Mouse (Mus musculus) v-Abl transformed pro-B cells (cell line): ENCODE data around the gene Bbs5.
"Not testable (repeated sequence)": the region's sequence is repeated elsewhere in the genome, so short reads cannot be mapped to it uniquely, and the experiment has no call there.

ENCODE experiments used
- in situ Hi-C, 2 experiments: fragments of 400-800 bp; cut with MboI; formaldehyde crosslinking; loops; one replicate each; pipeline ENCODE4 v1.15.1; 2025; ENCODE audit not compliant: unreplicated experiment in 2 of 2

Gene Bbs5

DNA sequence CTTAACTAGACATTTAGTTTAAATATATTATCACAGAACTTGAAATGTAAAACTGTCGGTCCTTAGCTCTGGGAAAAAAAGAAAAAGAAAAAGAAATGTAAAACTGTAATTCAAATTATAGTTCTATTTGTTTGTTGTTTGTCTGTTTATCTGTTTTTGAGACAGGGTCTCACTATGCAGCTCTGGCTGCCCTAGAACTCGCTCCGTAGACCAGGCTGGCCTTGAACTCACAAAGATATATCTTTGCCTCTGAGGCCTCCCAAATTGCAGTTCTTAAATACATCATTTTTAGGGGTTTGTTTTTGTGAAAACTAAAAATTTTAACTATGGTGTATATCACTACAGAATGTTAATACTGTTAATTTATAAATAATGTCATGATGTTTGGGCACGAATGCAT lies 20.7 kb downstream of the Bbs5 start:
- in situ Hi-C loops = no loop called here

GRCm38 (mm10) chr2:69668414-69668813 lies 21.4 kb downstream of the Bbs5 start:
- in situ Hi-C loops = no loop called here

GRCm38 (mm10) chr2:69669853-69670252 lies 22.9 kb downstream of the Bbs5 start, which contains the start of gene Klhl41:
Klhl41 (plus strand) TSS chr2:69670120.
- in situ Hi-C loops = no loop called here

- in situ Hi-C loops = no loop called here
These were observed 26.8 kb downstream of the Bbs5 start for GRCm38 (mm10) chr2:69673723-69674122.

- in situ Hi-C loops = no loop called here
These were observed 28.3 kb downstream of the Bbs5 start for GRCm38 (mm10) chr2:69675266-69675665.

- in situ Hi-C loops = no loop called here
These were observed 29.7 kb downstream of the Bbs5 start for GRCm38 (mm10) chr2:69676713-69677112.

DNA sequence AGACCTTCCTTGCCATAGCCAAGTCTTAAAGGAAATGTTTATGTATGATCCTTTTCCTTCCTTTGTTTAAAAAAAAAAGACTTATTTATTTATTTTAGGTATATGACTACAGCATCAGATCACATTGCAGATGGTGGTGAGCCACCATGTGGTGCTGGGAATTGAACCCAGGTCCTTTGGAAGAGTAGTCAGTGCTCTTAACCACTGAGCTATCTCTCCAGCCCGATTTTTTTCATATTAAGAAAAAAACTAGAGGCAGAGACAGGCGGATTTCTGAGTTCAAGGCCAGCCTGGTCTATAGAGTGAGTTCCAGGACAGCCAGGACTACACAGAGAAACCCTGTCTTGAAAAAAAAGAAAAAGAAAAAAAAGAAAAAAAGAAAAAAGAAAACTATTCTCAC lies 30.2 kb downstream of the Bbs5 start:
- in situ Hi-C loops = not testable (repeated sequence)

DNA sequence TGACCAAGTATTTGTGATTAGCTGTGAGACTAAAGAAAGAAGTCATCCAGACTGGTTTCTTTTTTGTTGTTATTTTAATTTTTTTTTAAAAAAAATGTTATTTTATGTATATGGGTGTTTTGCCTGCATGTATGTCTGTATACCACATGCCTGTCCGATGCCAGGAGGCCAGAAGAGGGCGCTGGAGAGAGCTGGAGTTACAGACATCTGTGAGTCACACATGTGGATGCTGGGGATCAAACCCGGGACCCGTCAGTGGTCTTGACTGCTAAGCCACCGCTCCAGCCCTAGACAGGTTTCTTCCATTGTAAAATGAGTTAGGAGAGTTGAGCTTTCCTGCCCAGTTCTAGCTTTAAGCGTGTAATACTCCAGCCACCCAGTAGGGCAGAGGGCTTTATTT lies 33.0 kb downstream of the Bbs5 start:
- in situ Hi-C loops = no loop called here

DNA sequence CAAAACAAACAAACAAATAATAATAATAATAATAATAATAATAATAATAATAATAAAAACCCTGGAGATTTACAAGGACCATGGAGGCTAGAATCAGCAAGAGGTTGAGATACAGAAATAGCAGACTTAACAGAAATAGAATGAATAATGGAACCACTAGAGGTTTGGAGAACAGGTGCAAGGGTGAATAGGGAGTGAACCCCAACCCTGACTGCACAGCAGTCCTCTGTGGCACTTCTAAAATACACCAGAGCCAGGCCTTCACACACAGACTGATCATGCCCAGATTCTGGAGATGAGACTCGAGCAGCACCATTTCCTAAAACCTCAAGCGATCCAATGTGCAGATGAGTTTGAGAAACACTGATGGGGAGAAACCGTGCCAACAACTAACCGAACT lies 35.0 kb downstream of the Bbs5 start:
- in situ Hi-C loops = no loop called here

DNA sequence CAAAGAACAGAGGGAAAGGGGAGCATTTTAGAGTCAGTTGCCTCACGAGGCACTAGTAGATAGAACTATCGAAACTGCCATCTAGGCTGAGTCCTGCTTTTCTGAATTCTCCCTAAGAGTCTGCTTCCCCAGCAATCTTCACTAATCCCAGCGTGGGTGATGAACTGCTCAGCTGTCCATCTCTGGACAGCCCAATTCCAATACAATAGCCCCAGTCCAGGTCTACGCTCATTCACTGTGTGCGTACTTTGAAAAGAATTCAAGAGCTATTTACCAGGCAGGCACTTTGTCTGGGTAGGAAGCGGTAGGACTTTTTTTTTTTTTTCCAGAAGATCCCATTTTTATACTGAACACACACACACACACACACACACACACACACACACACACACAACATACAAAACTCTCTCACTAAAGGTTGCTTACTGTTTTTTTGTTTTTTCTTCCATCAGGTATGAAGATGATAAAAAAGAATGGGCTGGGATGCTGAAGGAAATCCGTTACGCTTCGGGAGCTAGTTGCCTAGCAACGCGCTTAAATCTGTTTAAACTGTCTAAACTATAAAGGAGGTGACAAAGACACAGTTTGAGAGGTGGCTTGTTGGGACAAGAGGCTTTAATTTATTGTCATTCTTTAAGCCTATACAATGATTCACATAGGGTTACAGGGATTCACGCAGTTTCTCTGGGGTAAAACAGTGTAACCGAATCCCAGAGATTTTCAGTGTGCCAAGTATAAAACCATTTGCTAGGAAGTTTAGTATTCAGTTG lies 36.2 kb downstream of the Bbs5 start:
- in situ Hi-C loops = no loop called here

- in situ Hi-C loops = no loop called here
These were observed 37.5 kb downstream of the Bbs5 start for GRCm38 (mm10) chr2:69684488-69684887.

DNA sequence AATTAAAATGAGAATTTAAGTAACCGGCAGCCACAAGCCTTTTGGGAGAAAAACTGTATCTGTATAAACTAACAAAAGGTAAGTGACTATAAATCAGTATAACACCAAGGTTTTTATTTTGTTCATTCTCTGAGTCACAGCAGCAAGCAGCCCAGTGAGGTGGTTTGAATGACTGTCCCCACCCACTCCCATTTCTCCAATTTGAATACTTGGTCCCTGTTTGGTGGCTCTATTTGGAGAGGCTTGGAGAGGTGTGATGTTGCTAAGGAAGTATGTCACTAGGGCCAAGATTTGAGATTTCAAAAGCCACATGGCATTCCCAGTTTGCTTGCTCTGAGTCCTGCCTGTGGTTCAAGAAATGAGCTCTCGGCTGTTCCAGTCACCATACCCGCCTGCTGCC lies 43.2 kb downstream of the Bbs5 start:
- in situ Hi-C loops = no loop called here

DNA sequence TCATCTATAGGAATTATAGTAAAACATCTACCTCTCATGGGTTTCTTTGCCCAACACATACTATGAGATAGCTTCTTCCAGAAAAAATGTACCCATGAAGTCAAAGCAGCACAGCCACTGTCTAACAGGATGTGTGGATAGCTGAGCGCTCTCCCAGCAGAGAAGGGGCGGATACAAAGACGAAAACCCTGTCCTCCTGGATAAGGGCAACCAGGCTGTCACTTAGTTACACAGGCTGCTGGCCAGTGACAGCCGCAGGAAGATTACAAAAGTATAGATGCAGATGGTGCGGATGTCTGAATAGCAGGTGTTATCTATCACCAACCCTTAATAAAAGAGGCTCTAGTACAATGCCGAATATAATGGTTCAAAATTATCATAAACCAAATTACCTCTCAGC lies 43.9 kb downstream of the Bbs5 start:
- in situ Hi-C loops = no loop called here

- in situ Hi-C loops = no loop called here
These were observed 46.5 kb downstream of the Bbs5 start for GRCm38 (mm10) chr2:69693501-69693900.

GRCm38 (mm10) chr2:69700446-69700845 lies 53.5 kb downstream of the Bbs5 start:
- in situ Hi-C loops = loop anchor here in 1 of 2 experiments (25.0 kb wide), 1 partner anchor 1512 kb away; the partner anchor contains the start of gene Dync1i2

DNA sequence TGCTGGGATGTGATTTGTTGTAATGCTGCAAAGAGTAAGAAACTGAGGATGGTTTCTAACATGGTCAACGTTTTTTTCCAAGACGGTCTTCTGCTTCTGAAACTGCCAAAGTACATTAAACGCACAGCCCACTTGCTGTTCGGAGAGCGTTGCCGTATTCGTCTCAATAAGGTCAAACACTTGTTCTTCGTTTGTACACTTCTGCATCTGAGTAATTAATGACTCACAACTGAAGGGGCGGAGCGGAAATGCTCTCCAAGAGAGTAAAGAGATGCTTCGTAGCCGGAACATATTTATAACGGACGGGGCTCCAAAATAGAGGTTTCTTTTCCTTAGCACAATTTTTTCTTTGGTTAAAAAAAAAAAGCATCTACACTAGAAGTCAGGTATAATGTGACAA lies 65.2 kb downstream of the Bbs5 start:
- in situ Hi-C loops = loop anchor here (10.0 to 25.0 kb wide), 2 partner anchors 173 to 1500 kb away; partner anchors contain the start of genes Dync1i2 (in 1 of the 2) and Mettl5 (in 1 of the 2)

- in situ Hi-C loops = loop anchor here (10.0 to 25.0 kb wide), 2 partner anchors 172 to 1499 kb away; partner anchors contain the start of genes Dync1i2 (in 1 of the 2) and Mettl5 (in 1 of the 2)
These were observed 66.1 kb downstream of the Bbs5 start, which contains the start of gene Fastkd1 for GRCm38 (mm10) chr2:69712981-69713625. Fastkd1 (minus strand) TSS chr2:69713516.

- in situ Hi-C loops = loop anchor here (10.0 to 25.0 kb wide), 2 partner anchors 171 to 1499 kb away; partner anchors contain the start of genes Dync1i2 (in 1 of the 2) and Mettl5 (in 1 of the 2)
These were observed 66.6 kb downstream of the Bbs5 start for GRCm38 (mm10) chr2:69713626-69714014.

DNA sequence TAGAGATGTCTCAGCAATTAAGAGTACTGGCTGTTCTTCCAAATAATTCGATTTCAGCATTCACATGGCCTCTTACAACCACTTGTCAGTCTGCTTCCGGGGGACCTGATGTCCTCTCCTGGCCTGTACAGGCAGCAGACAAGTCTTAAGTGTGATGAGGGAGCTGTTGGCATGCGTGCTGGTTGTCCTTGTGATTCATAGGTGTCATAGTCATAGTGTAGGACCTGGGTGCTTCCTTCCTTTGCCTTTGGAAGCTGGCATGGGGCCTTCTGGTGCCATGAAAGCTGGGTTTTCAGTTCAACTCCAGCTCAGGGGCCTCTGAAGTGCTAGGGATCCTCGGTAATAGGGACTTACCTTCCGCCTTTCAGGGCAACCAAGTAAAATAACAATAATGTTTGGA lies 67.2 kb downstream of the Bbs5 start:
- in situ Hi-C loops = loop anchor here (10.0 to 25.0 kb wide), 2 partner anchors 171 to 1498 kb away; partner anchors contain the start of genes Dync1i2 (in 1 of the 2) and Mettl5 (in 1 of the 2)

- in situ Hi-C loops = loop anchor here (10.0 to 25.0 kb wide), 2 partner anchors 168 to 1496 kb away; partner anchors contain the start of genes Dync1i2 (in 1 of the 2) and Mettl5 (in 1 of the 2)
These were observed 69.5 kb downstream of the Bbs5 start for GRCm38 (mm10) chr2:69716483-69716882.
